Mouse (Mus musculus): ENCODE data around the gene Ankrd12. TPM values are rescaled to one million over a fixed set of nuclear protein-coding genes. Genes with fewer than 3 reads are reported as not detected.
"Not testable (repeated sequence)": the region's sequence is repeated elsewhere in the genome, so short reads cannot be mapped to it uniquely, and the experiment has no call there.

Gene Ankrd12
- total RNA-seq, 2 experiments from 2014 or later: 355 to 356 TPM

DNA sequence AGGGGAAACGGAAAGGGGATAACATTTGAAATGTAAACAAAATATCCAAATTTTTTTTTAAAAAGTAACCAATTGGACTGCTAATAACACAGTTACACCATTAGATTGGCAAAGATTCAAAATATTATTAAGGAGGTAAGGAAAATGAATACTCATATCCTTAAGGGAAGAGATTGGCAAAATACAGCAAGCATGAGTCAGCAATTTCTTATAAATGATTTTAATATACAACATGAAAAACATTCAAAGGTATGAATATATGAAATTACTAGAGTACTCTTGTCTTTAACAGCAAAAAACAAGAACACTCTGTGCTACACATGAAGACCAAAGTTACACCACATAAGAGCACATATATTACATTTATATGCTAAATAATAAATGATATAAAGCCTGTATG is 8.1 kb upstream of the Ankrd12 start:
- DNase-seq (ENCODE audit: low spot score in 2 of 2): no peak

DNA sequence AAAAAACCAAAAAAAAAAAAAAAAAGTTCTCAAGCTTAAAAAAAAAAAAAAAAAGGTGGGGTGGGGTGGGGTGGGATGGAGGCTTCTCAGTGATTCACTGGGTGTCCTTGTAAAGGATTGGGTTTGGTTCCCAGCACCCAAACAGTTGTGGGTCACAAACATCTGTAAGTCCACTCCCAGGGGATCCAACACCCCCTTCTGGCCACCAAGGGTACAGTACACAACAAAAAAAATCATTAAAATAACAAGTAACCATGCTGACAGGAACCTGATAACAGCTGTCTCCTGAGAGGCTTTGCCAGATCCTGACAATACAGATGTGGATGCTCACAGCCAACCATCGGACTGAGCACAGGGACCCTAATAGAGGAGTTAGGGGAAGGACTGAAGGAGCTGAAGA is 7.6 kb upstream of the Ankrd12 start:
- DNase-seq (ENCODE audit: low spot score in 2 of 2): no peak

DNA sequence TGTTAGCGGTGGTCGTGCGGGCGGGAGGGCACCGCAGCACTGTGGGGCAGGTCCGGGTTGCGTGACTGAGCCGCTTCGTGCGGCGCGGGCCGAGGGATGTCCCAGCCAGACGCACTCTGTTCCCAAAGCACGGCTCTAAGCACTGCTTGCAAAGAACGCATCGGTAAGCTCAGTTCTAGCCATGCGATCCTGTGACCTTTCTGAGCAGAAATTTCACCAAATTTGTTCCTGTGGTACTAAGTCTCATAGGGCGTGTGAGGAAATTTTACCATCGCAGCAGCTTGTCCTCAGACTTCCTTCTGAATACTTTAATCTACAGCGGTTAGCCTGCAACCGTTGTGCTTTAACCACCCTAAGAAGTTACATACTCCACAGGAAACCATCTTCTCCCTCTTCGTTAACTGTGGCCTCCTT is 555 bp upstream of the Ankrd12 start:
- DNase-seq (ENCODE audit: low spot score in 2 of 2): no peak

DNA sequence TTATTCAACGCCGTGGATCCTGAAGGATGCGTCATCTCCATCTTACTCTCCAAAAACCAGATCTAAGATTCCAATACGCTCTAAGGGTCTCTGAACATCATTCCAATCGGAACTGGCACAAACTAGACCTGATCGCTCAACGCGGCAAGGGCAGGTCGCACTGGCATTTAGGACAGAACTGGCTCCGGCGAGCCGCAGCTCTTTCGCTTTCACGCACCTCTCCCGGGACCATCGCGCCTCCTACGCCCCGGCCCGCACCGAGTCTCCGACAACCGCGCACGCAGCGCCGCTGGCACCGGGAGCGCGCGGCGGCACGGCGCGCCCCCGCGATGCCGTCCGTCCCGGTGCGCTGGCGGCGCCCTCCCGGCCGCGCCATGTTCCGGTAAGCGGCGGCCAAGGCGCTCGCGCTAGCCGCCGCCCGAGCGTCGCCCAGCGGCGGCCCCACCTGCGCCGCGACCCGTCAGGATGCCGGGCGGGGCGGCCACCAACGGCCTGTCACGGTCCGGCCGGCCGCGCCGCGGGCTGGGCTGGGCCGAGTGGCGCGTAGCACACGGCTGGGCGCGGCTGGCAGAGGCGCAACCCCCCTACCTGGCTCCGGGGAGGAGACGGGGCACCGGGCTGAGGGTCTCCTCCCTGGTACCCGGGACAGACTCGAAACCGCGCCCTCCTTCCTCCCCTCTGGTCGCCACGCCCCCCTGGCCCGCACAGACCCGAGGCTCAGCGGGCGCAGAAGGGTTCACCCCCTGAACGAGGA is 538 bp downstream of the Ankrd12 start:
- DNase-seq (ENCODE audit: low spot score in 2 of 2): peak; percentile 50 to 67

DNA sequence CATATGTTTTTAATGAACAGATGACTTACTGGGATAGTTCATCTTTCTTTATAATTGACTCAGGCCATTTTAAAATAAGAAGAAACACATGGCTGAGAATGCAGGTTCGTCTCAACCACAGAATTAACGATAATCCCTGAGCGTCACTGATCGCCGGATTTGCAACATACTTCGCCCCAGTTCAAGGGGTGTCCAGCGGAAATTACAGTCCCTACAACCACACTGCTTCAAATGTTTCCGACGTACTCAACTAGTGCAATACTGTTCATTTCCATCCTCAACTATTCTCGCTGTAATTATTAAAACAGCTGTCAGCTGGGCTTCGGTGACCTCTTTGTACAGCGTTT is 1.1 kb downstream of the Ankrd12 start:
- no peak for DNase-seq (ENCODE audit: low spot score in 2 of 2)

DNA sequence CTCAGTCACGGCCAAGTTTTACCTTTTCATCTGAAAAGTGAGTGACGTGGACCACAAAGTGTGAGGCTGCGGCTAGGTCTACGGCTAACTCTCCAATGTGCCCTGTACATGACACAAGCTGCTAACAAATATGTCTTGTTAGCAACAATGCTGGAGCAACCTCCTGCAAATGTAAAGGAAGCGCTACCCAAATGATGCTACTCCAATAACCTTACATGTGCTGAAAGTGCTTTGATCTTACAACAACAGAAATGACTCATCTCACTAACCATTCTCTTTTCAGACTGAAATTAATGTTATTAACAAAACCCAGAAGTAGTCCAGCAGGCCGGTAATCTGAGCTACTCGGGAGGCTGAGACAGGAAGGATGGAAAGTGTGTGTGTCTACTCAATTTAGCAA is 2.9 kb downstream of the Ankrd12 start:
- no peak for DNase-seq (ENCODE audit: low spot score in 2 of 2)

DNA sequence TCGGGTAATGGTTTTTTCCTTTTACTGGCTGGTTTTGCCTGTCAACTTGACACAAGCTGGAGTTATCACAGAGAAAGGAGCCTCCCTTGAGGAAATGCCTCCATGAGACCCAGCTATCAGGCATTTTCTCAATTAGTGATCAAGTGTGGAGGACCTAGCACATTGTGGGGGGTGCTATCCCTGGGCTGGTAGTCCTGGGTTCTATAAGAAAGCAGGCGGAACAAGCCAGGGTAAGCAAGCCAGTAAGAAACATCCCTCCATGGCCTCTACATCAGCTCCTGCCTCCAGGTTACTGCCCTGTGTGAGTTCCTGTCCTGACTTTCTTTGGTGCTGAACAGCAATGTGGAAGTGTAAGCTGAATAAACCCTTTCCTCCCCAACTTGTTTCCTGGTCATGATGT is 7.9 kb downstream of the Ankrd12 start:
- not testable (repeated sequence) for DNase-seq (ENCODE audit: low spot score in 2 of 2)

DNA sequence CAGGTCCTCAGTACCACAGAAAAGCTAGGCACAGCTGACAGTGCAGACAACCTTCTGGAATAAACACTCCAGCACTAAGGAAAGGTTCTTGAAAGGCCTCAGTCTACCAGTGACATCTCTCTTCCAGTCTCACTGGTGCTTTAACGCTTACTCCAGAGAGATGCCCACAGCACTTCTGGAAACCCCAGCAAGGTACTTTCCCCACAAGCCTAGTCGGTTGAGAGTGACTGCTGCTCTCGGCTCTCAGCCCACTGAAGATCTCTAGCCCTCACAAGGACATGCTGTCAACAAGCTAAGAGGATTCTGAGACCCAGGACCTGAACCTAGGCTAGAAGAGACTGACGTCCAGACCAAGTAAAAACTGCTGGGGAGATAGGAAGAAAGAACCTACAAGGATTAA is 11.8 kb downstream of the Ankrd12 start:
- no peak for DNase-seq (ENCODE audit: low spot score in 2 of 2)

DNA sequence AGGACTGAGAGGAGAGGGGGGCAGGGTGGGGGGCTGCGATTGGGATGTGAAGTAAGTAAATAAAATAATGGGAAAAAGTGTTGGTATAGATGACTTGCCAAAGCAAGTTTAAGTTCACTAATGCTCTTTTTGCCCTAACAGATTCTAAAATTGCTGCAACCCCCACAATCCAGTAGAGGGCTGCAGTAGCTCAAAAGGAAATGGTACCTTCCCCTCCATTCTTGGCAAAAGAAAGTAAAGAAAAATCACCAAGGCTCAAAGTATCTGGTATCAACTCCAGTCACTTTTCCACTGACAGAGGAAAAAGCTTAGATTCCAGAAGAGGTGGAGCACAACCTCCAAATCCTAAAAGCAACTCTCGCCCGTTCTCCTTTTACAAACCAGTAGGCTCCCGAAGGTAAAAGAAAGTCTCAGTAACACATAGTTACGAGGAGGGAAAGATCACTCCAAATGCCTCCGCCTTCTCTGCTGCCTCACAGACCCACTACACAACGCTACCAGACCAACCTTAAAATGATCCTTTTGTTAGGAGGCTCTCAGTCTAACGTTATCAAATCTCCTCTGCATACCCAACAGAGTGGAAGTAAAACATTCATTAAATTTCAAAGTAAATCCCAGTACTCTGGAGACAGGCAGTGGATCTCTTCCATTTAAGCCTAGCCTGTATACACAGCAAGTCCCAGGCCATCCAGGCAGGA is 15.5 kb downstream of the Ankrd12 start:
- no peak for DNase-seq (ENCODE audit: low spot score in 2 of 2)

DNA sequence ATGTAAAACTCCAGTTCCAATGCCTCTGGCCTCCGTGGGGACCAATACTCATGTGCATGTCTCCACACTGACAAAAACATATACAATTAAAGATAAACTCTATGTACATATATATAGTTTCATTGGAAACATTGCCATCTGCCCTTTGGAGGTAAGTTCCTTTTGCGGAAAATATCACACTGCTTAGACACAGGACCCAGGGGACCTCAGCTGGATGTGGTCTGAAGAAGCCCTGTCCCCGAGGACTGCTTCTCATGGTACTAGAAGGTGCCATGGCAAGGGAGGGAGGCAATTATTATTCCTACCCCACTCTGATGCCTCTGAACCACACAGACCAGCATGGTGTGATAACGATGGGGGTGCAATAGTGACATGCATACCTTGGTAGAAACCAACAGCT is 18.7 kb downstream of the Ankrd12 start:
- no peak for DNase-seq (ENCODE audit: low spot score in 2 of 2)

DNA sequence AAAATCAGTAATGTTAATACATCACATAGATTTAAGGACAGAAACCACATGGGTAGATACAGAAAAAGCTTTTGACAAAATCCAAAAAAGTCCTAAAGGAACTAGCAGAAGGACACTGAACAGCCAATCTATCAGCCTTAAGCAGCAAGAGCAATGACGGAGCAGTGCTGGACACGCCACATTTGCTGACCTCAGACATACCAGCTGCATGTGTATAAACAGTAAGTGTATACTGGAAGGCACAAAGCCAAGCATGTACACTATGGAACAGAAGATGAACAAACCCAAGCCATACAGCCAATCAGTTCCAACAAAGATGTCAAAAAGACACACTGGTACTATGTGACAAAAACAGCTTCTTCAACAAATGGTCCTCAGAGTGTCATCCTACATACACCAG is 19.7 kb downstream of the Ankrd12 start:
- no peak for DNase-seq (ENCODE audit: low spot score in 2 of 2)

DNA sequence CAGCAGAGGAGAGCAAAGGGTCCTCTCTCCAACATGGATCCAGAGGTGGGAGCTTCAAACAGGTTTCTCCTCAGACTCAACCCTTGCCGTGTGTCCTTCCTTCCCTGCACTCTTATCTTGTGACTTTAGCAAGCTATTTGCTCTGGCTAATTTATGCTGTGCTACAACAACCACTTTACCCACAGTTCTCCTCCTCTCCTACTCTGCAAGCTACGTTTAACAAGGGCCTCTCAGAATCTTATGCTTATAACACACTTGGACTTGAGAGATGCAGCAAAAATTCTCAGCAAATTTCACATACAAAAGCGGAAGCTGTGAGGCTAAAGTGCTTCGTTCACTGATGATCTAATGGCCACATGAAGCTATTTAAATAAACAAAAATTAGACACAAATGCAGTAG is 23.5 kb downstream of the Ankrd12 start:
- no peak for DNase-seq (ENCODE audit: low spot score in 2 of 2)

DNA sequence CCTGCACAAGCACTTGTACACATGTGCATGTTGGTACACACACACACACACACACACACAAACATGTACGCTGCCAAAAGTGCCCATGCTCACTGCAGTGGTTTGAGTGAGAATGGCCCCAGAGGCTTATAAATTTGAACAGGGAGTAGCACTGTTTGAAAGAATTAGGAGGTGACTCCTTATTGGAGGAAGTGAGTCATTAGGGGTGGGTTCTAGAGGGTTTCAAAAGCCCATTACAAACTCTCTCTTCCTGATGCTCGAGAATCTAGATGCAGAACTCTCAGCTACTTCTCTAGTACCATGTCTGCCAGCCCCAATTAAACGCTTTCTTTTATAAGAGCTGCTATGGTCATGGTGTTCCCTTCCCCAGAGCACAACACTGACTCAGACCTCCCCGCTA is 28.1 kb downstream of the Ankrd12 start:
- DNase-seq (ENCODE audit: low spot score in 2 of 2): no peak

DNA sequence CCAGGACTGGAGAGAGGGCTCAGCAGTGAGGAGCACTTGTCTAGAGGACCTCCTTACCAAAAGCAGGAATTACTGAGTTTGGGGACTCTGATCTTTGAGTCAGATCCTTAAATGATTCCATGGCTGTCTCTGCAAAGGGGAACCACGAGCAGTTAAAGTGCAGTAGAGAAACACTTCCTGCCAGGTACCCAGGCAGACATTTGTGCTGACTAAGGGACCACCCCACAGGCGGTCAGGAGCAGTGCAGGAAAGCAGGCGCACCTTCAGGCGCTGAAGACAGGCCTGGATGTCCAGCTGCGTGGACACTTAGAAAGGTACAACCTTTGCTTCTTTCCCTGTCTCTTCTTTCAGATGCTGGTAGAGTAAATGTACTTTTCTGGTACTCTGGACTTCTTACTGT is 28.7 kb downstream of the Ankrd12 start:
- DNase-seq (ENCODE audit: low spot score in 2 of 2): no peak

DNA sequence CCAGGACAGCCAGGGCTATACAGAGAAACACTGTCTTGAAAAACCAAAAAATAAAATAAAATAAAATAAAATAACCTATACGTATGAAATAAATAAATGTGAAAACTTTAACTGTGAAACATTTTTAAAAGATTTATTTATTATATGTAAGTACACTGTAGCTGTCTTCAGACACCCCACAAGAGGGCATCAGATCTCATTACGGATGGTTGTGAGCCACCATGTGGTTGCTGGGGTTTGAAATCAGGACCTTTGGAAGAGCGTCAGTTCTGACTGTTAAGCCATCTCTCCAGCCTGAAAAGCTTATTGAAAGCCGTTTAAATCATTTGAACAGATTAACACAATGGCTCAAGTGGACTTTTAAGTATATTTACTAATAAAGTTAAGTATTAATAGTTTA is 33.2 kb downstream of the Ankrd12 start:
- DNase-seq (ENCODE audit: low spot score in 2 of 2): not testable (repeated sequence)

DNA sequence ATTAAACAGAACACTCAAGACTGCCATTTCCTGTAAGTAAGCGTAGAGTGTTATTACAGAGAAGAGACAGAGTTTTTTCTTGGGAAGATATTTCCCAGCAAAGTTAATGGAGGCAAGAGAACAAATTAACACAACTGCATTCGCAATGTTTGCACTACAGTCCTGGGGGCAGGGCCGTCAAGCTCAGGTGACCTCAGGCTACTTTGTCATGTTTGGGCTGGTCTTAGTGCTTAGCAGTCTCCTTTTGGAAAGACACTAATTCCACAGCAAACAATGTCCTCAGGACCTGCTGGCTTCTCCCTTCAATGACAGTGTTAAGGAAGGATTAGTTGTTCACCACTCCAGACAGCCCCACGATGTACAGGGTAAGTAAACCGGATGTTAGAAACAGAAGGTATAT is 35.9 kb downstream of the Ankrd12 start:
- DNase-seq (ENCODE audit: low spot score in 2 of 2): no peak

DNA sequence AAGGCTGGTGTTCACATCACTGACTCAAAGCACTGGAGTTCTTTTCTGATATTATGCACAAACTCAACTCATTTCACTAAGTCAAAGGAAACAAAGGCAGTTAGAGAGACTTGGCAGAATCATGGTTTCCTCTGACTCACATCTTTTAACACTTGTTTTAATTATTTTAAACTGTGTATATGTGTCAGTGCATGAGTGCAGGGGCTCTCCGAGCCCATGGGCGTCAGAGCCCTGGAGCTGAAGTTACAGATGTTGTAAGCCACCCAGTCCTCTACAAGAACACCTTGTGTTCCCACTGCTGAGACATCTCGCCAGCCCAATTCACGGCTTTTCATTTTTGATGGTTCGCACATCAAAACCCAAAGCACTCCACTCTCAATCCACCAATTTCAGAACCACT is 43.6 kb downstream of the Ankrd12 start:
- peak in 1 of 2 experiments; percentile 8 for DNase-seq (ENCODE audit: low spot score in 2 of 2)

DNA sequence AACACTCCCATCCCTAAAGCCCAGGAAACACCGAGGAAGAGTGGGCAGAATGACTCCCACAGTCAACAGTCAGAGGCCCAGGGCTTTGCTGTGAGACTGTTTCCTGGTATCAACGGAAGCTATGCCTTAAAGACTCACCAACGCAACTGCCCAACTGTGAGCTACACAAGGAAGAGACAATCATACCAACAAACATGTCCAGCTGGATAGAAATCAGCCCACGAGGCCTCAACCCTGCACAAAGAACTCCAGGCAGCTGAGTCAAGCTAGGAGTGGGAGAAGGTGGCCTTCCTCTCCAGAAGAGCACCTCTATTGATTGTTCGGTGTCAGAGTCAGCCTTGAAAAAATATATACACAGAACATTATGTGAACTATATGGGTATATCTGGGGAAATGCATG is 44.9 kb downstream of the Ankrd12 start:
- DNase-seq (ENCODE audit: low spot score in 2 of 2): no peak

DNA sequence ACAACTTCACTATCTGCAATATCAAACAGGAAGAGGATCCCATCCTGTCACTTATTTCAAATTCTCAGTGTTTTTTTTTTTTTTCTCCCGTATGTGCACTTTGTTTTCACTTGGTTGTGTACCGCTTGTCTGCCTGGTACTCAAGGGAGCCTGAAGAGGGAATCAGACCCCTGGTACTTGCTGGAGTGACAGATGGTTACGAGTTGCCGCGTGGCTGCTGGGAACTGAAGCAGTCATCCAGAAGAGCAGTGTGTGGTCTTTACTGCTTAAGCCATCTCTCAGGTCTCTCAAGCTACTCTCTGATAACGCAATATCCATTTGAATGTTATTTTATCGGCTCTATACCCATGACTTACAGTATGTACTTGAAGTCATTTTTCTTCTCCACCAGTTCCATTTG is 52.7 kb downstream of the Ankrd12 start:
- no peak for DNase-seq (ENCODE audit: low spot score in 2 of 2)

DNA sequence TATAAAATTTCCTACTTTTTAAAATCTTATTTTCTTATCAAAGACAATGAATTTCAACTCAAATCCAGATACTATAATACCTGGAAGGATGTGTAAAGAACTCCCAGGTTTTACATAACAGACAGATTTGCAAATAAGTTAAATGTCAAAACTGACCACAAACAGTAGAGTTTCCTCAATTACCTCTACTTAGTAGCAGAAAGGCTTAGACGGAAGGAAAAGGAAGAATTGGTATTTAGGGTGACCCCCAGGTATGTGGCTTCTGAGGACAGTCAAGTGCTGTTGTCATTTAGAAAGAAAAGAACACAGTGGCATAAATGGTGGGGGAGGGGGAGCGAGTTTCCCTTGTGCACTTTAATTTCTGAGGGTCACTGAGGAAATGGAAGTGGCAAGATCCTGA is 65.1 kb downstream of the Ankrd12 start:
- DNase-seq (ENCODE audit: low spot score in 2 of 2): no peak

DNA sequence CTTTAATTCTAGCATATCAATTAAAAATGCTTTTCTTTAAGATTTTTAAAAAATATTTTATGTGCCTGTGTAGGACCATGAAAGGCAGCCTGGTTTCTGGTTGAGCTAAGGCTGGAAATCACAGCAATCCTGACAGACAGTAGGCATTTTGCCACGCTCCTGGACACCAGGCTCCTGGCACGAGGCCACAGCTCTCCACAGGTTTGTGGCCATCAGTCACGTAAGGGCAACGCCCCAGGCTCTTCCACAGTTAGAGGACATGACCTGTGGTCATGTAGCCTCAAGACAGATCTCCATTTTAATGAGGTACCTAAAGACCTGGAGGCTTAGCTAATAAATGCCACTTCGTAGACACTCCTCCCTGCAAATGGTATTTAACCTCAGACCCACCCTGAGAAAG is 69.0 kb downstream of the Ankrd12 start:
- DNase-seq (ENCODE audit: low spot score in 2 of 2): no peak

DNA sequence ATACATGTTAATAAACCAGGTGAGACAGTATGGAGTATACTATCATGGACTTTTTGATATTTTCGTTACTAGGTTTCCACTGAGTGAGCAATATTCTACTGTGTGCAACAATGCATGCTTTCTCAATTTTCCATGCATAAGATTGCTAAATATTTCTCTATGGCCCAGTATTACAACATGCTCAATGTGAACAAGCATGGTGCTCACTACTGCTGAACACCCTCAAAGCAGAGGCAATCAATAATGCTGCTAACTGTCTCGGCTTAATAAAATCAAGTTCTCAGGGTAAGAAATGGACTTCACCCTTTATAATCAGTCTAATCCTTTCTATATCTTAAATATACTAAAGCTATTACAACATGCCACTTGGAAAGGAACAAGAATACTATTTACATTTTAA is 69.4 kb downstream of the Ankrd12 start:
- no peak for DNase-seq (ENCODE audit: low spot score in 2 of 2)

DNA sequence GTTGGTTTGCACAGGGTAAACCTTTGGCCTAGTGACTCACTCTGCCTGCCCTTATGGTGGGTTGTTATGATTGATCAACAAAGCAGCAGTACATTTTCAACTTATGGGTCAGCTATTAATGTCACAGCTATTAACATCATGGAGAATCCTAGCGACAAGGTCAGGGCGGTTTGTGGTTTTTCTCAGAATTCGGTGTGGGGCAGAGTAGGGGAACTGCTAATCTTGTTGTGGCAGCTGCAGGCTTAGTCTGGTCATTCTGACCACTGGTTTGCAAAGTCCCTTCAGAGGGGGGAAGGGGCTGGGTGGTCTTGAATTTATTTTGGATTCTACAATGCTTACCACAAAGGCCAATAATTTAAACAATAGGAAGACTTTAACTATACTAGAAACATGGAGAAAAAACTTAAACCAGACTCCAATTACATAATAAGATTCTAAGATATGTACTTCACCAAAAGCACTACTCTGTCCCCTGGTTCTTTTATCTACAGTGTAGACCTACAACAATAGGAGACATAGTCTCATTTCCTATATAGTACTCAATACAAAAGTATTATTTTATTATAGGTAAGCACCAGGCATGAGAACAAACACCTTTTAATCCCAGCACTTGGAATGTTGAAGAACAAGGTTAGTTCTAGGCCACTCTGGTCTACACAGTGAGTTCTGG is 88.6 kb downstream of the Ankrd12 start:
- DNase-seq (ENCODE audit: low spot score in 2 of 2): no peak
